Mouse (Mus musculus) lung, postnatal 0 days (tissue): ENCODE results near the gene Pakap.

ENCODE experiments used
- CTCF ChIP-seq: IDR thresholded peaks from 2 replicates; pipeline ENCODE4 v1.5.1; 2016; ENCODE audit warnings: antibody characterized with exemption, mild to moderate bottlenecking
- EP300 ChIP-seq: IDR thresholded peaks from 2 replicates; pipeline ENCODE4 v1.6.1; 2016; ENCODE audit warnings: antibody characterized with exemption, mild to moderate bottlenecking, control low read depth

DNA sequence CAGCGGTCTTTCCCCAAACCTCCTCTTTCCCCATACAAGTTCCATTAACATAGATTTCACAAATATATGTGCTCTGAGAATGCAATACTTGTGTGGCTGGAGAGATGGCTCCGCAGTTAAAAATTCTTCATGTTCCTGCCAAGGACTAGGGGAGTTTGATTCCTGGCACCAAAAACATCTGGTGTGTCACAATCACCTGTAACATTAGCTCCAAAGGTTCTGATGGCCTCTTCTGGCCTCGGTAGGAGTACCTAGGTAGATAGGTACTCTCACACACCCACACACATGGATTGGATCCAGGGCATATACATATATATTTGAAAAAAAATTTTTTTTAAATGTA, 318.9 kb downstream of the Pakap start:
- no peak for TF ChIP-seq CTCF
- no peak for TF ChIP-seq EP300
